Mouse (Mus musculus): ENCODE measurements at regions not wholly inside any gene's neighbourhood (a gene's known extent, or its start where the extent isn't known, plus 50 kb on each side); places are given as distances from the start of the nearest gene placed in this dataset.

- no peaks in the 10 kb centered on the region for H3K27me3 ChIP-seq (replicated peaks; ENCODE audit: control insufficient read depth, insufficient read depth, low read length)
- no peak overlapping the region for H3K4me2 ChIP-seq (ENCODE audit: low read depth, low read length)
- 27% methylated on average over 6 of the region's 6 CpGs for WGBS
- no peaks in the 10 kb centered on the region for H3K36me3 ChIP-seq (ENCODE audit: control insufficient read depth, insufficient read depth, low read length)
- DNase-seq (ENCODE audit: low spot score), result no peak
- H3K27ac ChIP-seq (replicated peaks; ENCODE audit: low read depth, low read length), result no peak overlapping the region
- no peak for ATAC-seq (ENCODE audit: low read depth)
- no peaks in the 10 kb centered on the region for H3K4me1 ChIP-seq (ENCODE audit: control insufficient read depth, insufficient read depth, low read length)
- no peaks in the 10 kb centered on the region for H3K9me3 ChIP-seq (ENCODE audit: control insufficient read depth, low read length)
- H3K9ac ChIP-seq (ENCODE audit: low read depth, low read length), result no peak overlapping the region
- no peak overlapping the region for H3K4me3 ChIP-seq (ENCODE audit: low read depth, low read length)
These were observed 60.6 kb upstream of the Kras start for GRCm38 (mm10) chr6:145310601-145311000.

- Histone ChIP-seq H3K9me3 (ENCODE audit: control insufficient read depth, low read length) (no peaks in the 10 kb centered on the region), H3K4me2 (ENCODE audit: low read depth, low read length) (no peak overlapping the region), H3K27ac (replicated peaks; ENCODE audit: low read depth, low read length) (no peak overlapping the region), H3K4me3 (ENCODE audit: low read depth, low read length) (no peak overlapping the region), H3K4me1 (ENCODE audit: control insufficient read depth, insufficient read depth, low read length) (no peaks in the 10 kb centered on the region), H3K9ac (ENCODE audit: low read depth, low read length) (no peak overlapping the region), H3K27me3 (replicated peaks; ENCODE audit: control insufficient read depth, insufficient read depth, low read length) (no peaks in the 10 kb centered on the region), H3K36me3 (ENCODE audit: control insufficient read depth, insufficient read depth, low read length) (no peaks in the 10 kb centered on the region)
- WGBS, result 78% methylated on average over 3 of the region's 3 CpGs
- DNase-seq (ENCODE audit: low spot score) (no peak), ATAC-seq (ENCODE audit: low read depth) (no peak)
These were observed 59.0 kb upstream of the Kras start for GRCm38 (mm10) chr6:145309025-145309424.

- Histone ChIP-seq H3K27ac (replicated peaks; ENCODE audit: low read depth, low read length) (no peak overlapping the region), H3K4me1 (ENCODE audit: control insufficient read depth, insufficient read depth, low read length) (peaks cover 11% of the 10 kb centered on the region), H3K4me2 (ENCODE audit: low read depth, low read length) (no peak overlapping the region), H3K36me3 (ENCODE audit: control insufficient read depth, insufficient read depth, low read length) (no peaks in the 10 kb centered on the region), H3K9me3 (ENCODE audit: control insufficient read depth, low read length) (no peaks in the 10 kb centered on the region), H3K27me3 (replicated peaks; ENCODE audit: control insufficient read depth, insufficient read depth, low read length) (no peaks in the 10 kb centered on the region), H3K4me3 (ENCODE audit: low read depth, low read length) (no peak overlapping the region), H3K9ac (ENCODE audit: low read depth, low read length) (no peak overlapping the region)
- ATAC-seq (ENCODE audit: low read depth) (no peak), DNase-seq (ENCODE audit: low spot score) (no peak)
- 91% methylated on average over 8 of the region's 8 CpGs for WGBS
These were observed 57.2 kb upstream of the Kras start for GRCm38 (mm10) chr6:145307237-145307636.

- Histone ChIP-seq H3K4me1 (ENCODE audit: control insufficient read depth, insufficient read depth, low read length) (peaks cover 11% of the 10 kb centered on the region), H3K4me2 (ENCODE audit: low read depth, low read length) (no peak overlapping the region), H3K27me3 (replicated peaks; ENCODE audit: control insufficient read depth, insufficient read depth, low read length) (no peaks in the 10 kb centered on the region), H3K4me3 (ENCODE audit: low read depth, low read length) (no peak overlapping the region), H3K27ac (replicated peaks; ENCODE audit: low read depth, low read length) (no peak overlapping the region), H3K9me3 (ENCODE audit: control insufficient read depth, low read length) (no peaks in the 10 kb centered on the region), H3K36me3 (ENCODE audit: control insufficient read depth, insufficient read depth, low read length) (no peaks in the 10 kb centered on the region), H3K9ac (ENCODE audit: low read depth, low read length) (no peak overlapping the region)
- 72% methylated on average over 18 of the region's 18 CpGs for whole genome bisulfite sequencing
- peak; percentile 71 for DNase-seq (ENCODE audit: low spot score)
- ATAC-seq (ENCODE audit: low read depth), result no peak
These were observed 56.5 kb upstream of the Kras start for GRCm38 (mm10) chr6:145306331-145307124.

- Histone ChIP-seq H3K4me3 (ENCODE audit: low read depth, low read length) (no peak overlapping the region), H3K9me3 (ENCODE audit: control insufficient read depth, low read length) (no peaks in the 10 kb centered on the region), H3K27me3 (replicated peaks; ENCODE audit: control insufficient read depth, insufficient read depth, low read length) (no peaks in the 10 kb centered on the region), H3K36me3 (ENCODE audit: control insufficient read depth, insufficient read depth, low read length) (no peaks in the 10 kb centered on the region), H3K4me1 (ENCODE audit: control insufficient read depth, insufficient read depth, low read length) (peaks cover 11% of the 10 kb centered on the region), H3K4me2 (ENCODE audit: low read depth, low read length) (no peak overlapping the region), H3K9ac (ENCODE audit: low read depth, low read length) (no peak overlapping the region), H3K27ac (replicated peaks; ENCODE audit: low read depth, low read length) (no peak overlapping the region)
- 98% methylated on average over 5 of the region's 5 CpGs for WGBS
- ATAC-seq (ENCODE audit: low read depth), result no peak
- no peak for DNase-seq (ENCODE audit: low spot score)
These were observed 55.6 kb upstream of the Kras start for GRCm38 (mm10) chr6:145305669-145306068.

GRCm38 (mm10) chr6:145303641-145304070 is 53.6 kb upstream of the Kras start:
- H3K4me2 ChIP-seq (ENCODE audit: low read depth, low read length), result peak overlapping the region; percentile 13; the same call in 1 of the 2 replicates
- H3K4me1 ChIP-seq (ENCODE audit: control insufficient read depth, insufficient read depth, low read length), result peaks cover 15% of the 10 kb centered on the region
- peak; percentile 61 for ATAC-seq (ENCODE audit: low read depth)
- no peaks in the 10 kb centered on the region for H3K27me3 ChIP-seq (replicated peaks; ENCODE audit: control insufficient read depth, insufficient read depth, low read length)
- H3K9ac ChIP-seq (ENCODE audit: low read depth, low read length), result no peak overlapping the region
- DNase-seq (ENCODE audit: low spot score), result peak; percentile 77
- H3K9me3 ChIP-seq (ENCODE audit: control insufficient read depth, low read length), result no peaks in the 10 kb centered on the region
- H3K27ac ChIP-seq (replicated peaks; ENCODE audit: low read depth, low read length), result 0 out of 2 replicates have a peak overlapping the region, but pooled peaks have one; percentile 16
- 0 out of 2 replicates have a peak overlapping the region, but pooled peaks have one; percentile 6 for H3K4me3 ChIP-seq (ENCODE audit: low read depth, low read length)
- WGBS, result 13% methylated on average over 18 of the region's 18 CpGs
- no peaks in the 10 kb centered on the region for H3K36me3 ChIP-seq (ENCODE audit: control insufficient read depth, insufficient read depth, low read length)

- ATAC-seq (ENCODE audit: low read depth) (no peak), DNase-seq (ENCODE audit: low spot score) (no peak)
- H3K4me3 ChIP-seq (ENCODE audit: low read depth, low read length), result 0 out of 2 replicates have a peak overlapping the region, but pooled peaks have one; percentile 6
- H3K9me3 ChIP-seq (ENCODE audit: control insufficient read depth, low read length), result no peaks in the 10 kb centered on the region
- WGBS, result 66% methylated on average over 22 of the region's 22 CpGs
- no peaks in the 10 kb centered on the region for H3K27me3 ChIP-seq (replicated peaks; ENCODE audit: control insufficient read depth, insufficient read depth, low read length)
- peaks cover 16% of the 10 kb centered on the region for H3K4me1 ChIP-seq (ENCODE audit: control insufficient read depth, insufficient read depth, low read length)
- no peaks in the 10 kb centered on the region for H3K36me3 ChIP-seq (ENCODE audit: control insufficient read depth, insufficient read depth, low read length)
- H3K9ac ChIP-seq (ENCODE audit: low read depth, low read length), result no peak overlapping the region
- H3K4me2 ChIP-seq (ENCODE audit: low read depth, low read length), result peak overlapping the region; percentile 13; the same call in 1 of the 2 replicates
- no peak overlapping the region for H3K27ac ChIP-seq (replicated peaks; ENCODE audit: low read depth, low read length)
These were observed 53.0 kb upstream of the Kras start for GRCm38 (mm10) chr6:145302907-145303640.

GRCm38 (mm10) chr6:145302105-145302504 is 52.1 kb upstream of the Kras start:
- Histone ChIP-seq H3K4me2 (ENCODE audit: low read depth, low read length) (no peak overlapping the region), H3K9me3 (ENCODE audit: control insufficient read depth, low read length) (no peaks in the 10 kb centered on the region), H3K27ac (replicated peaks; ENCODE audit: low read depth, low read length) (no peak overlapping the region), H3K36me3 (ENCODE audit: control insufficient read depth, insufficient read depth, low read length) (no peaks in the 10 kb centered on the region), H3K9ac (ENCODE audit: low read depth, low read length) (no peak overlapping the region), H3K4me3 (ENCODE audit: low read depth, low read length) (no peak overlapping the region), H3K27me3 (replicated peaks; ENCODE audit: control insufficient read depth, insufficient read depth, low read length) (no peaks in the 10 kb centered on the region), H3K4me1 (ENCODE audit: control insufficient read depth, insufficient read depth, low read length) (peaks cover 26% of the 10 kb centered on the region)
- 87% methylated on average over 10 of the region's 10 CpGs for WGBS
- ATAC-seq (ENCODE audit: low read depth) (no peak), DNase-seq (ENCODE audit: low spot score) (no peak)

All from embryonic facial prominence, embryonic 14.5 days (tissue).